Mouse (Mus musculus): ENCODE measurements around the gene Slc25a44.

DNA sequence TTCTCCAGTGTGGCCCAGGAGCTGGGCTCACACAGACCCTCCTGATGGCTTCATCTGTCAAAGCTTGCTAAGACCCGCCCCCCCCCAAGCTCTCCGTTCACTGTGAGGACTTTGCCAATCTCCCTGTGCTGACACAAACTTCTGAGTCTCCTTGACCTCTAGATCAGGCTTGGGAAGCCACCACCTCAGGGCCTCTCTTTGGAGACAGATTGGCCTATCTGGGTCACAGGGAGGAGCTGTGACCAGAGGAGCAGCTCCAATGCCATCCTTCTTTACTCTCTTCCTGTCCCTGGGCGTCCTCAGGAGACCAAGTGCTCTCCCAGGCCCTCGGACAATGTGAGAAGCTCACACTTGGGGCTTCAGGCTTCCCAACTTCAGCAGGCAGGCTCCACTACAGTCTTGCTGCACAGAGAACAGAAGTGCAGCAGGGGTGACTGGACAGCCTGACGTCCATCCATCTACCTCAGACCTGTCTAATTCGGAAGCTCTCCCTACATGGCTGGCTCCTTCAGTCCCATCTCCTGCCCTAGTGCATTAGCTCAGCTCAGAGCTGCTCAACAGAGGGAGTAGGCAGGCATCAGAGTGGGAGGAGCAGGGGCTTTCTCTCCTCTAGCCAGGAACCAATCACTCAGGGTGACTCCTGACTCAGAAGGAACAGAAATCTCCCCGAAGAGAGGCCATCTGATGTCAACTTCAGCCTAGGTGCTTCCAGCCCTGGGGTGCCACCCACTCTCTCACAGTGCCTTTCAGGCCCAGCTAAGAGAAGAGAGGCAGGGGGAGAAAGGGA lies 32.0 kb upstream of the Slc25a44 start:
- TF ChIP-seq POLR2A (IDR thresholded peaks at IDR 0.05; ENCODE audit: control insufficient read depth, low read depth, low read length): no peak
- no peak for TF ChIP-seq CTCF (IDR thresholded peaks at IDR 0.05; ENCODE audit: control insufficient read depth, insufficient read depth, insufficient replicate concordance, low read depth, low read length)
